Mouse (Mus musculus) thymus, adult 2 months (tissue): ENCODE data around the gene Tbc1d25.

Source experiments
- CTCF ChIP-seq: fragments of 200-500 bp; IDR thresholded peaks from 2 replicates; pipeline ENCODE4 v1.5.1; 2012; ENCODE audit warnings: mild to moderate bottlenecking, control low read depth, low read length, moderate library complexity, borderline replicate concordance; ENCODE audit not compliant: control insufficient read depth, poor library complexity, insufficient read depth; ENCODE audit errors: extremely low read depth
- POLR2A ChIP-seq: fragments of 200-500 bp; IDR thresholded peaks from 2 replicates; pipeline ENCODE4 v1.6.1; 2012; ENCODE audit warnings: mild to moderate bottlenecking, low read length, control low read depth, moderate library complexity; ENCODE audit not compliant: control insufficient read depth, poor library complexity, insufficient read depth; ENCODE audit errors: extremely low read depth

DNA sequence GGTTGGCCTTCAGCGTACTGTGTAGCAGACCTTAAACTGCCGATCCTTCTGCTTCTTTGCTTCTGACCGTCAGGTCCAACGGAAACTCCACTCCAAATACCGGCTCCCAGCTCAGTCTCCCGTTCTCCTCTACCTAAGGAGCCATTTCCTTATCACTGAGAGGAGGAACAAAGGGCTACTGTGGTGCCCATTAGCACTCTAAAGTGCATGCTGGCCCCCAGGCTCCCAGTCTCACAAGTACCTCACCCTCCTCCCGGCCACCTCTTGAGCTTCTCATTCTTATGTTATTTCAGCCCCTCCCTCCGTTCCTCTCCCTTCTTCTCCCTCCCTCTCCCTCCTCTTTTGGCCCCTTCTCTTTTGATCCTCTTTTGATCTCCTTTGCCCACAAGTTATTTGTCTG lies 43.7 kb upstream of the Tbc1d25 start:
- TF ChIP-seq CTCF (no peak), POLR2A (no peak)
